Mouse (Mus musculus) liver, postnatal 0 days (tissue): ENCODE measurements around the gene Evc.

ENCODE experiments used
- CTCF ChIP-seq: sonication (generic); IDR thresholded peaks from 2 replicates; pipeline ENCODE4 v1.5.1; 2016; ENCODE audit warnings: antibody characterized with exemption, low read depth
- EP300 ChIP-seq: IDR thresholded peaks from 2 replicates; pipeline ENCODE4 v1.6.1; 2016; ENCODE audit warnings: antibody characterized with exemption, low read depth, mild to moderate bottlenecking

DNA sequence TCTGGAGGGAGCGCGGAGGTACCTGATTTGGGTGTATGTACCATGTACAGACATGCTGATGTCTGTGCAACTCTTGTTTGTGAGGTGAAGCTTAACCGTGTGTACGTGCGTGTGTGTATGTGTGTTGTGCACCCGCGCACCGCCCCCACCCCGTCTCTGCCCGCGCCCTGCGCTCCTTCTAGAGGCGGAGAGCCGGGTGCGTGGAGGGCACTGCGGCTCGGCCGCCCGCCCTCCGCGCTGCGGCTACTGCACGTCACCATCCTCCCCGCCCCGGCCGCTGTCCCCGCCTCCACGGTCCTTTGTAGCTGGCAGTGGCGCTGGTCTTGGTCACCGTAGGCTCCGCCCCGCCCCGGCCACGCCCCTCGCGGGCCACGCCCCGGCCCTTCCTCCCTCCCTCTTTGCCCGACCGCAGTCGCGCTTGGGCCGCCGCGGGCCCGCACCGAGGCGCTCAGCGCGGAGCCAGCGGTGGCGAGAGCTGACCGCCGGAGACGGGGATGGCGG is 95.0 kb downstream of the Evc start, which contains the start of gene Crmp1:
- TF ChIP-seq CTCF (no peak), EP300 (no peak)
